Mouse (Mus musculus) liver, embryonic 14.5 days (tissue): ENCODE data around the gene Aqp11.

Experiments used
- CTCF ChIP-seq: IDR thresholded peaks from 2 replicates; pipeline ENCODE4 v1.5.1; 2016; ENCODE audit warnings: antibody characterized with exemption, low read depth, control low read depth
- EP300 ChIP-seq: IDR thresholded peaks from 2 replicates; pipeline ENCODE4 v1.6.1; 2016; ENCODE audit warnings: antibody characterized with exemption, low read depth

DNA sequence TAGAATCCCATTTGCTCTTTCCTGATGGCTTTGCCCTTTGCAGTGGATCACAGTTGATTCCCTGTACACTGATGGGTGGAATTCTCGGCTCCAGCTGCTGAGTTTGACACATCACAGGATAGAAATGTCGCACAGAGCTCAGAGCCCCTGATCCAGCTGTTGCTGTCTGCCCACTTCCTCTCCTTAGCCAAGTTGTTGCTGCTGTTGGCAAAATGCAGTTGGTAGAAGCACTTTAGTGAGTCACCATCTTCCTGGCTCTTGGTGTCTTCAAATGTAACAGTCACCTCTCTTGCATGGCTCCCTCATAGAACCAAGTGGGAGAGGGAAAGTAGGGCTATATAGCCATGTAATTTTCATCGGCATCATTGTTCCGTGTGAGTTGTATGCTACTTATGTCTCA is 39.1 kb upstream of the Aqp11 start:
- TF ChIP-seq EP300 (no peak), CTCF (no peak)
